Mouse (Mus musculus): ENCODE measurements around the gene Pcsk7.

The Pcsk7 gene

DNA sequence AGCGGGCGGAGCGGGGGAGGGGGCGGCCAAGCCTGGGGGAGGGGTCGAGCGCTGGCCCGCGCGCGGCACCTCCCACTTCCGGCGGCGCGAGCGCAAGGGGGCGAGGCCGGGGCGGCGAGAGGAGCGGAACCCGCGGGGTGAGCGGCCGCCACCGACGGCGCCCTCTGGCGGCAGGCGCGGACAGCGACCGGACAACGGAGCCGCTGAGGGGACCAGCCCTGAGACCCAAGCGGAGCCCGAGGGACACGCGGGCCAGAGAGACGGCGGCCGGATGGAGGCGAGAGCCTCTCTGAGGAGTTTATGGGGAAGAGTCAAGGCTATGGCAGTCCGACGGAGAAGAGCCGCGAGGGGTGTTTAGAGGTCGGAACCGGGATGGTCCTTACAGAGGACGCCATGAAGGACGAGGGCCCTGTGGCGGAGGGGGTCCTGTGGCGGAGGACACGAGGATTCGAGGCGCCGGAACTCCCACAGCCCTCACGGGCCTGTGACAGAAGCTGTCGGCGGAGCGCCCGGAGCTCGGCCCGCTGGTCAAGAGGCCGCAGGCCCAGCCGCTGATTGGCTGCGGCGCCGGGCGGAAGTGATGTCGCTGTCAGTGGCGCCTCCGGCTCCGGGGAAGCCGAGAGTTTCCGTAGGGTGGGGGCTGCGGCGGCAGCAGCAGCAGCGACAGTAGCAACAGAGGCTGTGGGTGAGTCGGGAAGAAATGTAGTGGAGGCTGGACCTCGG lies at the start of gene Pcsk7, which contains the start of gene Rnf214:
Pcsk7 (plus strand) TSS at position 143 of the 723 bp plus-strand sequence.
Rnf214 (minus strand) TSS at position 557 of the 723 bp plus-strand sequence.
- DNase-seq = peak; percentile 92 to 94

DNA sequence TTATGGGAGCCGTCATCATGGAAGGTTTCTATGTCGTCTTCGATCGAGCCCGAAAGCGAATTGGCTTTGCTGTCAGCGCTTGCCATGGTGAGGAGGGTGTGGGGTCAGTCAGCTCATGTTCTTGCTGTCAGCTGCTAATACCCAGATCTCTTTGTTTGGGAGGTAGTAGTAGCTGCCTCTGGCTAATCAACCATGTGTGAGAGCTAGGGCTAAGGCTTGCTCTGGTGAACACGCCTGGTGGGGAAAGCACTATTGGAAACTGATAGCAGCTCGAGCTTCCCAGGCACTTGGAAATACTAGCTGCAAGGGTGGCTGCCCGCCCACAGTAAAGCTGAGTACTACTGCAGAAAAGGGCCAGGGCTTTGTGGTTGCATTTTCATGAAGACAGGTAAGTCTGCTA lies 46.9 kb upstream of the Pcsk7 start:
- no peak for DNase-seq

DNA sequence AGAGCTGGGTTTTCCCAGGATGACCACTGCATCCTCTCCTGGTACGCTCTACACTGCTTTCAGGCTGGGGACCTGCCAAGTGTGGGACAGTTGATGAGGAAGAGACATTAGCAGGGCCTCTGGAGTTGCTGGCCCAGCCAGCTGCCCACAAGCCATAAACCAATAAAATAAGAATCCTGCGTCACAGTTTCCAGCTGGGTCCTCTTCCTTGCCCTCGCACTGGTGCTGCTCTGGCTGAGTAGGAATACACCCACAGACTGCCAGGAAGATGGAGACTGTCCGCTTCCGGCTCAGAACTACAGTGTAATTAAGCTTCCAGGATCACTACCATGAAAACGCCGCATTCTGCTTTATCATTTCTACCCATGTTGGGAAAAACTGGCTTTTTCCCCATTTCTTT lies 44.5 kb upstream of the Pcsk7 start:
- DNase-seq = no peak

DNA sequence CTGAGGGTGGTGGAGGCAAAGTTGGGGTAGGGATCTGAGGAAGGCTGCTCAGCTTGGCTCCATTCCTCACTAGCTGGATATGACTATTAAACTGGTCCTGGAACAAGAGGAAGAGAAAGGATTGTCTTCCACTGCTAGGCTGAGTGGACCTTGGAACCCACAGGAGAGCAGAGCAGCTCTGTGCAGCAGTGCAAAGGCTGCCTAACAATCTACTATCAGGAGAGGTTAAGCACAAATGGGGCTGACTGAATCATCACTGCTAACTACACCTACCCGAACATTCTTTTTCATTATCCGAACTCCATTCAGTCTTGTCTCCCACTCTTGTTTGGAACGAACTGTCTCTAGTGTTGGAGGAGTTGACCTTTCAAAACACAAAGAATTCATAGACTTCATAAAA lies 37.1 kb upstream of the Pcsk7 start:
- no peak for DNase-seq

- no peak for DNase-seq
Observed at GRCm38 (mm10) chr9:45870265-45870664, 36.0 kb upstream of the Pcsk7 start.

DNA sequence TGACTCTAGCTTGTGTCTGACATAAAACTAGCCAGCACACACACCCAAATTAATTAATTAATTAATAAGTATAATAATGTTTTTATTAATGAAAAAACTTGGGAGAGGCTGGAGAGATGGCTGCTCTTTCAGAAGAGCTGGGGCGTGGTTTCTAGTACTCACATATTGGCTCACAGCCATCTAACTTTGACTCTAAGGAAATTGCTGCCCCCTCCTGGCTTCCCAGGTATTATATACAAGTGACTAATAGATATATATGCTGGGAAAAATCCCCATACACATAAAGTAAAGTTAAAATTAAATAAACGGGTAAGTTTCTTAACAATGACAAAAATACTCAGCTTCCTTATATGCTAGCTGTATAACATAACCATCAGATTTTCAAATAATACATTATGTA lies 28.4 kb upstream of the Pcsk7 start:
- peak; percentile 39 to 67 for DNase-seq

DNA sequence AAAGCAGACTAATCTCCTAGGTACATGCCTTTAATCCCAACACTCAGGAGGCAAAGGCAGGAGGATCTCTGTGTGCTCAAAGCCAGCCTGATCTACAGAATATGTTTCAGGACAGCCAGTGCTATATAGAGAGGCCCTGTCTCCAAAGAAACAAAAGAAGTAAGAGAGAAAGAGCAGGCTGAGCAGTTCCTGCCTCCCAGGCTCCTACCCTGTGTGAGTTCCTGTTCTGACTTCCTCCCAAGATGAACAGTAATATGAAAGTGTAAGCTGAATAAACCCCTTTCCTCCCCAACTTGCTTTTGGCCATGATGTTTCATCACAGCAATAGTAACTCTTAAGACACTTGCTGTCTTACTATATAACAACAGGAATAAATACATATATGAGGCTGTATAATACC lies 12.6 kb upstream of the Pcsk7 start:
- no peak for DNase-seq

DNA sequence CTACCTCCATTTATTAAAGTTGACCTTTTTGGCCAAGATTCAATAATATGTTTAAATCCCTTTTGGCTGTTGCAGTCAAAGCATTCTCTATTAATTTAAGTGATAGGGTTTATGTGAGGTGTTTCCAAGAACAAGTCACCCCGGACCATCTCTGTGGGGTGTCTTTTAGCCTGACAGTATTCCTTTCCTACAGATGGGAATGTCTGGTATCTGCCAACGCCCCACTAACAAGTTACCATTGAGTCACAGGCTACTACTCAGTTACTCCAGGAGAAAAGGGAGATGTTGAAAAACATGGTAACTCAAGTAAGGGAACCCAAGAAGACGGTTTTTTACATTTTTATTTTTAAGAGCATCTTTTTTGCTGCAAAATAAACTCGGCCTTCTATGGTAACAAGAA lies 1.1 kb upstream of the Pcsk7 start:
- DNase-seq = no peak

DNA sequence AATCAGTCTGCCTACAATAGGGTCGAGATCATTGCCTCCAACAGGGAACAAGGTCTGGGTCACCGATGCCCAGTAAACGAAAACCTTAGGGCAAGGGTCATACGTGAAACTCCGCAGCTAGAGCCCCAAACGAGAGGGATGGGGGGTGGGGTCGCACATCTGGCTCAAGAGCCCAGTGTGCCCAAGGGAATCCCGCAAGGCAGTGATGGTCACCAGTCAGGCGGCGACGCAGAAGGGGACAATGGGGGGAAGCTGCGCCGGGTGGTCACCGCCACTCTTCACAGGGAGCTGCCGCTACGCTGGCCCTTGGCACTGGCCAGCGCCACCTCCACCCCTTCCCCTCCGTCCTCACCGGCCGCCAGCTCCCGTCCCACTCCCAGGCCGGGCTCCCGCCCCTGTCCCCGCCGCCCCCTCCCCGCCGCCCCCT lies 473 bp upstream of the Pcsk7 start:
- peak in 1 of 2 experiments; percentile 26 for DNase-seq

DNA sequence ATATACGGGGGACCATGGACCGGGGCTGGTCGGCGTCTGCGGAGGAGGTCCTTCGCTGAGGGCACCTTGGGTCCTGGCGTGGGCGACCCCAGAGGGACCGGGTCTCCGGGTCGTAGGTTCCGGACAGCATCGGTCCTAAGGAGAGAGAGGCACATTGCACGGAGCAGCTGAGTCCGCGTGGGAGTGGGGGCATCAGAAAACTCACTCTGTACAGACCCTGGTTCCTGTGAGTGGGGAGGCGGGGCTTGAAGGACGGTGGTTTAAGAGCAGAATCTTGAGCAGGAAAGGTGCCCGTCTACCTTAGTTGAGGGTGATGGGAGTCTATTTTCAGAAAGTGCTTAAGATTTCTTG lies 756 bp downstream of the Pcsk7 start:
- DNase-seq = no peak

- DNase-seq = no peak
Observed at GRCm38 (mm10) chr9:45910995-45911394, 4.7 kb downstream of the Pcsk7 start.

- DNase-seq = peak in 1 of 2 experiments; percentile 52
Observed at GRCm38 (mm10) chr9:45911673-45912072, 5.4 kb downstream of the Pcsk7 start.

GRCm38 (mm10) chr9:45915659-45916058 lies 9.4 kb downstream of the Pcsk7 start:
- no peak for DNase-seq

- peak; percentile 70 to 75 for DNase-seq
Observed at GRCm38 (mm10) chr9:45917041-45917934, 11.0 kb downstream of the Pcsk7 start.

DNA sequence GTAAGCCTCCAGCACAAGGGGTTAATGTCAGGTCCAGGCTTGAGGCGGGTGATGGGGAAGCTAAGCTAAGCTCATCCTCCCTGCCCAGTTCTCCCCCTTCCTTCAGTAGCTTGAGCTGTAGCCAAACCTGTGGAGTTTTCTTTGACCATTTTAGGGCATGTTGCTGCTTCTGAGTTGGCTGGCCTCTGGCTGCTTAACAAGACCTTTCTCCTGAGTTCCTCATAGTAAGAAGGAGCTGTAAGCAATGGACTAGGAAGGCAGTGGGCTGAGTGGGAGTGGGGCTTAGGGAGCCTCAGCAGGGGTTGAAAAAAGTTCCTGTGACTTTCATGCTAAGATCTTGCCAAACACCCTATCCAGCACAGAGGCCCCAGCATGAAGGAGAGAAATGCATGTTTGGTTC lies 13.6 kb downstream of the Pcsk7 start:
- DNase-seq = no peak

DNA sequence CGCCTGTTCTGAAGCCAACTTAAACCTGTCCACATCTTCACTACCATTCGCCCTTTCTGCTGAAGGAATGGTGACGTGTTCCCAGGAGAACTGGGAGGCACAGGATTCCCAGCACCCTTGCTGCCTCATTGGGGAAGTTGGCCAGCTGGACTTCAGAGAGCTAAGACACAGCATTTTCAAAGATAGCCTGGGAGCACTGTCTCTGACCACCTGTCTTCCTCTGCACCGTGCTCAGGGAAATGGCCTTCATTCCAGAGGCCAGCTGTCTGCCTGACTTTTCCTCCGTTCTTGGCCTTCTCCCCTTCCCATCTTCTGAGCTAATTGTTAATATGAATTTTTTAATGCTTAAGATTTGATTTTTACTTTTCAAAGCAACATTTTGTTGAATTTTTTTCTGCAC lies 23.0 kb downstream of the Pcsk7 start:
- no peak for DNase-seq

DNA sequence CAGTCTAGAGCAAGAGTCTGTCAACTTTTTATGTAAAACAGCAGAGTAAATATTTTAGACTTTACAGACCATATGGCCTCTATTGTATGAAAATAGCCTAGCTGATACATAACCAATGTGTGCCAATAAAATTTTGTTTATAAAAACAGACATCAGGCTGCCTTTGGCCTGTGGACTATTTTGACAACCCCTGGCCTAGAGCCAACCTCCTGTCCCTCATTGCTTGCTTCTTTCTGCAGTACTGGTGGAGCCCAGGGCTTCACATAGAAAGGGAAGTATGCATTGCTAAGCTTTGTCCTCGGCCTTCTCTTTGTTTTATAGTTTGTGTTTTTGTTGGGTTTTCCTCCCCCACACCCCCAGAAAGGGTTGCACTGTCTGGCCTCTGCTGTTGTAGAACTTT lies 25.7 kb downstream of the Pcsk7 start:
- no peak for DNase-seq

DNA sequence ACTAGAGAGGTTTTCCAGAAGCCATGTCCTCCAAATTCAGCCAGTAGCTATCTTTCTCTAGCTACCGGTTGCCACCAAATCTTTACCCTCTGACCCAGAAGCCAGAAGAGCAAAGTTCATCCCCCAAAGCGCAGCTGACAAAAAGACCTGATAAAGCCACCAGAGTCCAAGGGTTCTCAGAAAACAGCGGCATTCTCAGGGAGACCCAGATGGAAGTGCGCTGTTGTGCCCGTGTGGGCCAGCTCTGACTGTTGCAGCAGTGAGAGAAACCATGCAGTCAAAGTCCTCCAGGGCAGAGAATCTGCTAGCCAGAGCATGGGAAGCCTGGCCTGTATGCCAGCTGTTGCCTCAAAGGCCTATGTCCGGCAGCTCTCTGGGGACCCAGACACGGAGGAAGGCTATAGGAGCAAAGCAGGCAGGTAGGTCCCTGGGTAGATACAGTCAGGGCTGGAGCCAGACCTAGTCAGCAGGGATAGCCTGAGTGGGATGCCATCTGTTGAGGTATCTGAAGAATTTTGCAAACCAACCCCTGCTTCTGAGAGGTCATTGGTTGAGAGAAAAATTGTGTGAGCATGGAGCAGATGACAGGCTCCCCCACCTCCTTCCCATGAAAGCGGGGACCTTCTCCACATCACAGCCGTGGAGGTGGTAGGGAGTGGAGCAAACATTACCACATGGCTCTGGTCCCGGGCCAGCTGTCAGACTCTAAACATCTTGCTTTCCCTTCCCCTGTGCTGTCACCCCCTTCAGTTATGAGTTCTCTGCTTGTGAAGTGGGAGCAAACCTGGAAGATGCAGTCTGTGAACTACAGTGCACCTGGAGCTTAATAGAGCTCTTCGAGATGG lies 26.5 kb downstream of the Pcsk7 start:
- peak in 1 of 2 experiments; percentile 29 for DNase-seq

GRCm38 (mm10) chr9:45935628-45936210 lies 29.4 kb downstream of the Pcsk7 start, which contains the start of gene Tagln:
Gene Tagln, minus strand, starts transcription at chr9:45936058.
- peak; percentile 35 to 50 for DNase-seq

- DNase-seq = peak; percentile 62 to 77
Observed at GRCm38 (mm10) chr9:45936883-45937282, 30.6 kb downstream of the Pcsk7 start.

- DNase-seq = no peak
Observed at GRCm38 (mm10) chr9:45938088-45938487, 31.8 kb downstream of the Pcsk7 start.

DNA sequence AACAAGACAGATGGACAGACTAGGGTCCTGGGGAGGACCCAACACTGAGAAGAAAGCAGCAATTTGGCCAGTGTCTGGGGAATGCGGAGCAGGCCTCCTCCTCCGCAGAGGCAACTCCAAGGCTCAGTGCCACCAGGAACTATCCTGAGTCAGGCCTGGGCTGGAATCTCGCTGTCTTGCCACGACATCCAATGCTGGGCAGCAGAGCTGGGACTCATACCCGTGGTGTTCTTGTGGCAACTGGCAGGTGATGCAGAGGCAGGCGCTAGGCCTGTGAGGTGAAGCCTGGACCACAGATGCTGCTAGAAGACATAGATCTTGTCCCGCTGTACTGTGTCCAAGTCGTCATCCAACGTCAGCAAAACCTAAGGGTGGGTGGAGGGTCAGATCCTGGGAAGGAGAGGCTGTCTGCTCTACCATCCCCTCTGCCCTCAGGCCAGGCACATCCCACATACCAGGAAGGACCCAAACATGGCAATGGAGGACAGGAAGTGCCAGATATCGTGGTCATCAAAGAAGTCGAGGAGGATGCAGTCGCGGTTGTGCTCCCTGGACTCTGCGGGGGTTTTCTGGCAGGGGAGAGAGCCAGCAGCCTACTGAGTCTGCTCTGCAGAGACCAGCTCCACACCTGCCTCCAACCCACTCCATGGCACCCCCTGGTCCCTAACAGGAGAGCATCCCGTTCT lies 32.8 kb downstream of the Pcsk7 start:
- DNase-seq = no peak

All from lung, adult 18-20 months (tissue).